Mouse (Mus musculus): ENCODE results near the gene Olfr376.

GRCm38 (mm10) chr11:73399514-73399913 lies 28.5 kb downstream of the Olfr376 start, which contains the start of gene Olfr1:
- TF ChIP-seq CTCF (IDR thresholded peaks at IDR 0.05) = no peak
- TF ChIP-seq EP300 (IDR thresholded peaks at IDR 0.05; ENCODE audit: insufficient read depth, low read depth, low read length) = no peak
- TF ChIP-seq POLR2A (IDR thresholded peaks at IDR 0.05; ENCODE audit: insufficient read depth, low read depth, low read length) = no peak
